Mouse (Mus musculus): ENCODE measurements around the gene Ttc7b. TPM values are rescaled to one million over a fixed set of nuclear protein-coding genes. Genes with fewer than 3 reads are reported as not detected.

Gene Ttc7b
- polyA plus RNA-seq, 1 experiment from 2014 or later, result 6.5 TPM

- ATAC-seq (replicated peaks), result 0 out of 2 replicates have a peak, but pooled peaks have one; percentile 20
Measured at GRCm38 (mm10) chr12:100481443-100482026, 39.1 kb downstream of the Ttc7b start.

GRCm38 (mm10) chr12:100480642-100481442 lies 39.8 kb downstream of the Ttc7b start:
- Histone ChIP-seq H3K27me3 (no peaks in the 10 kb centered on the region), H3K9me3 (no peaks in the 10 kb centered on the region), H3K27ac (replicated peaks) (no peak overlapping the region), H3K4me2 (replicated peaks) (no peak overlapping the region), H3K4me3 (no peak overlapping the region), H3K9ac (replicated peaks) (no peak overlapping the region), H3K4me1 (no peaks in the 10 kb centered on the region), H3K36me3 (no peaks in the 10 kb centered on the region)
- WGBS, result 89% methylated on average over 15 of the region's 15 CpGs
- ATAC-seq (replicated peaks), result 0 out of 2 replicates have a peak, but pooled peaks have one; percentile 19

More at GRCm38 (mm10) chr12:100481443-100482026, 39.1 kb downstream of the Ttc7b start:
- Histone ChIP-seq H3K36me3 (no peaks in the 10 kb centered on the region), H3K4me2 (replicated peaks) (no peak overlapping the region), H3K27me3 (no peaks in the 10 kb centered on the region), H3K27ac (replicated peaks) (no peak overlapping the region), H3K4me1 (no peaks in the 10 kb centered on the region), H3K9ac (replicated peaks) (no peak overlapping the region), H3K4me3 (no peak overlapping the region), H3K9me3 (no peaks in the 10 kb centered on the region)
- WGBS, result 71% methylated on average over 8 of the region's 8 CpGs

GRCm38 (mm10) chr12:100479892-100480621 lies 40.6 kb downstream of the Ttc7b start:
- no peaks in the 10 kb centered on the region for H3K4me1 ChIP-seq
- no peak overlapping the region for H3K27ac ChIP-seq (replicated peaks)
- WGBS, result 29% methylated on average over 7 of the region's 7 CpGs
- no peak overlapping the region for H3K4me2 ChIP-seq (replicated peaks)
- H3K9ac ChIP-seq (replicated peaks), result no peak overlapping the region
- peak; percentile 68; the same call in 1 of the 2 replicates for ATAC-seq (replicated peaks)
- H3K27me3 ChIP-seq, result no peaks in the 10 kb centered on the region
- H3K36me3 ChIP-seq, result 0 out of 2 replicates have a peak, but pooled peaks cover 3% of the 10 kb centered on the region
- no peaks in the 10 kb centered on the region for H3K9me3 ChIP-seq
- no peak overlapping the region for H3K4me3 ChIP-seq

- no peak for ATAC-seq (replicated peaks)
Measured at GRCm38 (mm10) chr12:100479270-100479869, 41.3 kb downstream of the Ttc7b start.

GRCm38 (mm10) chr12:100478615-100479014 lies 42.0 kb downstream of the Ttc7b start:
- H3K4me1 ChIP-seq, result no peaks in the 10 kb centered on the region
- 0 out of 2 replicates have a peak, but pooled peaks cover 3% of the 10 kb centered on the region for H3K36me3 ChIP-seq
- no peak overlapping the region for H3K27ac ChIP-seq (replicated peaks)
- H3K9me3 ChIP-seq, result no peaks in the 10 kb centered on the region
- no peak overlapping the region for H3K9ac ChIP-seq (replicated peaks)
- 89% methylated on average over 6 of the region's 6 CpGs for WGBS
- H3K4me3 ChIP-seq, result no peak overlapping the region
- ATAC-seq (replicated peaks), result no peak
- no peaks in the 10 kb centered on the region for H3K27me3 ChIP-seq
- no peak overlapping the region for H3K4me2 ChIP-seq (replicated peaks)

More at GRCm38 (mm10) chr12:100479270-100479869, 41.3 kb downstream of the Ttc7b start:
- Histone ChIP-seq H3K9ac (replicated peaks) (no peak overlapping the region), H3K4me1 (no peaks in the 10 kb centered on the region), H3K9me3 (no peaks in the 10 kb centered on the region), H3K27ac (replicated peaks) (no peak overlapping the region), H3K27me3 (no peaks in the 10 kb centered on the region), H3K4me2 (replicated peaks) (no peak overlapping the region), H3K36me3 (0 out of 2 replicates have a peak, but pooled peaks cover 3% of the 10 kb centered on the region), H3K4me3 (no peak overlapping the region)
- WGBS, result 58% methylated on average over 10 of the region's 10 CpGs

GRCm38 (mm10) chr12:100478151-100478550 lies 42.5 kb downstream of the Ttc7b start:
- no peak overlapping the region for H3K4me2 ChIP-seq (replicated peaks)
- no peak overlapping the region for H3K27ac ChIP-seq (replicated peaks)
- no peak overlapping the region for H3K4me3 ChIP-seq
- H3K27me3 ChIP-seq, result no peaks in the 10 kb centered on the region
- 86% methylated on average over 6 of the region's 6 CpGs for WGBS
- no peak for ATAC-seq (replicated peaks)
- H3K9me3 ChIP-seq, result no peaks in the 10 kb centered on the region
- H3K9ac ChIP-seq (replicated peaks), result no peak overlapping the region
- no peaks in the 10 kb centered on the region for H3K4me1 ChIP-seq
- 0 out of 2 replicates have a peak, but pooled peaks cover 3% of the 10 kb centered on the region for H3K36me3 ChIP-seq

GRCm38 (mm10) chr12:100477474-100477873 lies 43.2 kb downstream of the Ttc7b start:
- ATAC-seq (replicated peaks), result no peak
- no peak overlapping the region for H3K4me2 ChIP-seq (replicated peaks)
- no peaks in the 10 kb centered on the region for H3K4me1 ChIP-seq
- no peaks in the 10 kb centered on the region for H3K27me3 ChIP-seq
- H3K27ac ChIP-seq (replicated peaks), result no peak overlapping the region
- H3K9me3 ChIP-seq, result no peaks in the 10 kb centered on the region
- no peak overlapping the region for H3K4me3 ChIP-seq
- WGBS, result 74% methylated on average over 6 of the region's 6 CpGs
- H3K9ac ChIP-seq (replicated peaks), result no peak overlapping the region
- 0 out of 2 replicates have a peak, but pooled peaks cover 3% of the 10 kb centered on the region for H3K36me3 ChIP-seq

- Histone ChIP-seq H3K9me3 (no peaks in the 10 kb centered on the region), H3K27ac (replicated peaks) (no peak overlapping the region), H3K4me3 (no peak overlapping the region), H3K4me2 (replicated peaks) (no peak overlapping the region), H3K27me3 (no peaks in the 10 kb centered on the region), H3K36me3 (0 out of 2 replicates have a peak, but pooled peaks cover 6% of the 10 kb centered on the region), H3K4me1 (no peaks in the 10 kb centered on the region), H3K9ac (replicated peaks) (no peak overlapping the region)
- ATAC-seq (replicated peaks), result no peak
Measured at GRCm38 (mm10) chr12:100476351-100476750, 44.3 kb downstream of the Ttc7b start.

- no peaks in the 10 kb centered on the region for H3K9me3 ChIP-seq
- ATAC-seq (replicated peaks), result no peak
- H3K4me3 ChIP-seq, result no peak overlapping the region
- no peaks in the 10 kb centered on the region for H3K4me1 ChIP-seq
- H3K9ac ChIP-seq (replicated peaks), result no peak overlapping the region
- 92% methylated on average over 3 of the region's 3 CpGs for WGBS
- H3K4me2 ChIP-seq (replicated peaks), result no peak overlapping the region
- 0 out of 2 replicates have a peak, but pooled peaks cover 6% of the 10 kb centered on the region for H3K36me3 ChIP-seq
- no peak overlapping the region for H3K27ac ChIP-seq (replicated peaks)
- H3K27me3 ChIP-seq, result no peaks in the 10 kb centered on the region
Measured at GRCm38 (mm10) chr12:100475489-100475888, 45.1 kb downstream of the Ttc7b start.

GRCm38 (mm10) chr12:100474661-100475321 lies 45.8 kb downstream of the Ttc7b start:
- Histone ChIP-seq H3K4me2 (replicated peaks) (no peak overlapping the region), H3K27ac (replicated peaks) (no peak overlapping the region), H3K4me1 (no peaks in the 10 kb centered on the region), H3K4me3 (no peak overlapping the region), H3K9ac (replicated peaks) (no peak overlapping the region), H3K9me3 (no peaks in the 10 kb centered on the region), H3K27me3 (no peaks in the 10 kb centered on the region), H3K36me3 (0 out of 2 replicates have a peak, but pooled peaks cover 6% of the 10 kb centered on the region)
- no peak for ATAC-seq (replicated peaks)
- 92% methylated on average over 3 of the region's 3 CpGs for WGBS

GRCm38 (mm10) chr12:100470295-100470694 lies 50.3 kb downstream of the Ttc7b start:
- no peak for ATAC-seq (replicated peaks)
- 87% methylated on average over 9 of the region's 9 CpGs for WGBS

More at GRCm38 (mm10) chr12:100470295-100470694, 50.3 kb downstream of the Ttc7b start:
- Histone ChIP-seq H3K27me3 (no peaks in the 10 kb centered on the region), H3K4me2 (replicated peaks) (no peak overlapping the region), H3K36me3 (peaks cover 7% of the 10 kb centered on the region), H3K4me1 (no peaks in the 10 kb centered on the region), H3K9ac (replicated peaks) (no peak overlapping the region), H3K27ac (replicated peaks) (no peak overlapping the region), H3K4me3 (no peak overlapping the region), H3K9me3 (no peaks in the 10 kb centered on the region)
